Mouse (Mus musculus): Measurements from ENCODE around the gene Slc25a36.

- TF ChIP-seq CTCF (IDR thresholded peaks at IDR 0.05; ENCODE audit: low read depth, low read length) (no peak), POLR2A (IDR thresholded peaks at IDR 0.05; ENCODE audit: extremely low read depth, insufficient read depth, low read length) (no peak)
These were observed 5.5 kb downstream of the Slc25a36 start for GRCm38 (mm10) chr9:97105400-97105985.

All from liver, adult 2 months (tissue).